Mouse (Mus musculus) liver, embryonic 14.5 days (tissue): ENCODE measurements around the gene Med13l.

Source experiments
- CTCF ChIP-seq: IDR thresholded peaks from 2 replicates; pipeline ENCODE4 v1.5.1; 2016; ENCODE audit warnings: antibody characterized with exemption, low read depth, control low read depth
- EP300 ChIP-seq: IDR thresholded peaks from 2 replicates; pipeline ENCODE4 v1.6.1; 2016; ENCODE audit warnings: antibody characterized with exemption, low read depth

GRCm38 (mm10) chr5:118717456-118717855 lies 157.0 kb downstream of the Med13l start:
- TF ChIP-seq CTCF = no peak
- no peak for TF ChIP-seq EP300
